Mouse (Mus musculus) midbrain, embryonic 16.5 days (tissue): ENCODE data around the gene E2f8. TPM values are rescaled to one million over a fixed set of nuclear protein-coding genes. Genes with fewer than 3 reads are reported as not detected.
A peak's percentile ranks its signal among the peaks of the same experiment; 100 is the strongest.

Experiments used
- ATAC-seq: fragments of 200-750 bp; cut with Nextera tagmentation; 2 replicates; pipeline ENCODE4 v1.8.0; 2017; ENCODE audit warnings: moderate TSS enrichment
- H3K27ac ChIP-seq: fragments of 300-500 bp; sonication (generic); 2 replicates; pipeline ENCODE4 v1.5.1; 2014; ENCODE audit warnings: mild to moderate bottlenecking, low read length, mixed read lengths
- H3K27me3 ChIP-seq: fragments of 300-500 bp; sonication (generic); 2 replicates; pipeline ENCODE4 v1.6.1; 2014; ENCODE audit warnings: low read depth, low read length, mixed read lengths; ENCODE audit not compliant: control insufficient read depth, insufficient read depth
- H3K36me3 ChIP-seq: fragments of 300-500 bp; sonication (generic); 2 replicates; pipeline ENCODE4 v1.6.1; 2014; ENCODE audit warnings: mild to moderate bottlenecking, low read length, moderate library complexity, mixed read lengths; ENCODE audit not compliant: control insufficient read depth, insufficient read depth
- H3K4me1 ChIP-seq: fragments of 300-500 bp; sonication (generic); 2 replicates; pipeline ENCODE4 v1.6.1; 2014; ENCODE audit warnings: mild to moderate bottlenecking, low read length, mixed read lengths; ENCODE audit not compliant: control insufficient read depth, insufficient read depth
- H3K4me2 ChIP-seq: fragments of 300-500 bp; sonication (generic); 2 replicates; pipeline ENCODE4 v1.6.1; 2014; ENCODE audit warnings: mild to moderate bottlenecking, low read length, mixed read lengths
- H3K4me3 ChIP-seq: fragments of 300-500 bp; sonication (generic); 2 replicates; pipeline ENCODE4 v1.5.1; 2014; ENCODE audit warnings: low read depth, mild to moderate bottlenecking, low read length, moderate library complexity, mixed read lengths
- H3K9ac ChIP-seq: fragments of 300-500 bp; sonication (generic); 2 replicates; pipeline ENCODE4 v1.6.1; 2014; ENCODE audit warnings: low read depth, low read length, mixed read lengths
- H3K9me3 ChIP-seq: fragments of 300-500 bp; sonication (generic); replicated peaks from 2 replicates; pipeline ENCODE4 v1.6.1; 2014; ENCODE audit warnings: mild to moderate bottlenecking, low read length, mixed read lengths; ENCODE audit not compliant: control insufficient read depth, poor library complexity, severe bottlenecking
- WGBS: fragments of 180-500 bp; shearing (Covaris S2); extraction: QIAGEN DNeasy Blood & Tissue Kit; methylation state at CpG from one replicate; pipeline ENCODE4 v1.1.7; 2014; 5-methylcytosine and 5-hydroxymethylcytosine counted together
- polyA plus RNA-seq: library from polyadenylated mRNA; unstranded; fragments of >200 nt; fragmentation: Nextera tagmentation; extraction: Ambion mirVana; gene quantifications from 2 replicates; pipeline ENCODE4 v1.2.1, GENCODE M21; 2015

Gene E2f8
- polyA plus RNA-seq = 1.5 and 1.7 TPM in 2 replicates

- WGBS = under 1% methylated on average over 32 of the region's 41 CpGs
- no peak within 1 kb of the TSS for H3K27ac ChIP-seq
- no peaks in the 10 kb centered on the region for H3K9me3 ChIP-seq
- peaks cover 9% of the 10 kb centered on the region for H3K4me1 ChIP-seq
- peaks cover 26% of the 10 kb centered on the region for H3K27me3 ChIP-seq
- peak within 1 kb of the TSS; percentile 52; the same call in 1 of the 2 replicates for H3K9ac ChIP-seq
- peak within 1 kb of the TSS; percentile 100 for H3K4me2 ChIP-seq
- peak; percentile 66 for ATAC-seq
- peak within 1 kb of the TSS; percentile 70 for H3K4me3 ChIP-seq
- H3K36me3 ChIP-seq = no peaks in the 10 kb centered on the region
Observed at GRCm38 (mm10) chr7:48881486-48881885, at the start of gene E2f8. E2f8 (minus strand) TSS chr7:48881596.

GRCm38 (mm10) chr7:48930399-48930798 is 49.0 kb upstream of the E2f8 start:
- H3K9ac ChIP-seq = no peak overlapping the region
- no peak for ATAC-seq
- 0 out of 2 replicates have a peak, but pooled peaks cover 3% of the 10 kb centered on the region for H3K4me1 ChIP-seq
- no peak overlapping the region for H3K4me2 ChIP-seq
- H3K4me3 ChIP-seq = no peak overlapping the region
- no peaks in the 10 kb centered on the region for H3K9me3 ChIP-seq
- no peak overlapping the region for H3K27ac ChIP-seq
- H3K27me3 ChIP-seq = no peaks in the 10 kb centered on the region; the same call in 1 of the 2 replicates
- no peaks in the 10 kb centered on the region for H3K36me3 ChIP-seq
- 21% methylated on average over 5 of the region's 5 CpGs for WGBS

- WGBS = 16% methylated on average over 3 of the region's 3 CpGs
- H3K27ac ChIP-seq = no peak overlapping the region
- no peak overlapping the region for H3K4me3 ChIP-seq
- H3K4me2 ChIP-seq = no peak overlapping the region
- no peaks in the 10 kb centered on the region for H3K27me3 ChIP-seq
- H3K9ac ChIP-seq = no peak overlapping the region
- ATAC-seq = 0 out of 2 replicates have a peak, but pooled peaks have one; percentile 36
- H3K36me3 ChIP-seq = no peaks in the 10 kb centered on the region
- no peaks in the 10 kb centered on the region for H3K9me3 ChIP-seq
- H3K4me1 ChIP-seq = 0 out of 2 replicates have a peak, but pooled peaks cover 3% of the 10 kb centered on the region
Observed at GRCm38 (mm10) chr7:48928364-48928763, 47.0 kb upstream of the E2f8 start.

- no peak for ATAC-seq
Observed at GRCm38 (mm10) chr7:48925214-48925613, 43.8 kb upstream of the E2f8 start.

GRCm38 (mm10) chr7:48923620-48924019 is 42.2 kb upstream of the E2f8 start:
- Histone ChIP-seq H3K4me2 (no peak overlapping the region), H3K27me3 (no peaks in the 10 kb centered on the region), H3K4me3 (no peak overlapping the region), H3K36me3 (no peaks in the 10 kb centered on the region), H3K9me3 (no peaks in the 10 kb centered on the region), H3K9ac (no peak overlapping the region), H3K4me1 (no peaks in the 10 kb centered on the region), H3K27ac (no peak overlapping the region)
- 93% methylated on average over 10 of the region's 10 CpGs for WGBS
- no peak for ATAC-seq

More at GRCm38 (mm10) chr7:48925214-48925613, 43.8 kb upstream of the E2f8 start:
- Histone ChIP-seq H3K9me3 (no peaks in the 10 kb centered on the region), H3K36me3 (no peaks in the 10 kb centered on the region), H3K9ac (no peak overlapping the region), H3K4me2 (no peak overlapping the region), H3K4me1 (no peaks in the 10 kb centered on the region), H3K27me3 (no peaks in the 10 kb centered on the region), H3K4me3 (no peak overlapping the region), H3K27ac (no peak overlapping the region)
- 91% methylated on average over 3 of the region's 3 CpGs for WGBS

GRCm38 (mm10) chr7:48918389-48918788 is 37.0 kb upstream of the E2f8 start:
- Histone ChIP-seq H3K27ac (no peak overlapping the region), H3K4me2 (no peak overlapping the region), H3K9me3 (no peaks in the 10 kb centered on the region), H3K4me3 (no peak overlapping the region), H3K4me1 (peaks cover 25% of the 10 kb centered on the region), H3K27me3 (no peaks in the 10 kb centered on the region), H3K9ac (no peak overlapping the region), H3K36me3 (no peaks in the 10 kb centered on the region)
- ATAC-seq = no peak
- whole genome bisulfite sequencing = 21% methylated on average over 11 of the region's 11 CpGs

GRCm38 (mm10) chr7:48917988-48918387 is 36.6 kb upstream of the E2f8 start:
- Histone ChIP-seq H3K27me3 (no peaks in the 10 kb centered on the region), H3K4me2 (no peak overlapping the region), H3K9ac (no peak overlapping the region), H3K4me3 (no peak overlapping the region), H3K36me3 (no peaks in the 10 kb centered on the region), H3K9me3 (no peaks in the 10 kb centered on the region), H3K4me1 (peaks cover 25% of the 10 kb centered on the region), H3K27ac (no peak overlapping the region)
- 27% methylated on average over 5 of the region's 5 CpGs for WGBS
- no peak for ATAC-seq

- Histone ChIP-seq H3K4me3 (no peak overlapping the region), H3K9me3 (no peaks in the 10 kb centered on the region), H3K4me2 (no peak overlapping the region), H3K4me1 (peaks cover 25% of the 10 kb centered on the region), H3K27ac (no peak overlapping the region), H3K27me3 (no peaks in the 10 kb centered on the region), H3K36me3 (no peaks in the 10 kb centered on the region), H3K9ac (no peak overlapping the region)
- no peak for ATAC-seq
- WGBS = 20% methylated on average over 5 of the region's 5 CpGs
Observed at GRCm38 (mm10) chr7:48917463-48917862, 36.1 kb upstream of the E2f8 start.

GRCm38 (mm10) chr7:48914630-48915506 is 33.5 kb upstream of the E2f8 start:
- Histone ChIP-seq H3K36me3 (no peaks in the 10 kb centered on the region), H3K4me2 (peak overlapping the region; percentile 13; the same call in 1 of the 2 replicates), H3K9ac (0 out of 2 replicates have a peak overlapping the region, but pooled peaks have one; percentile 15), H3K27me3 (no peaks in the 10 kb centered on the region), H3K27ac (peak overlapping the region; percentile 69), H3K4me1 (peaks cover 25% of the 10 kb centered on the region), H3K4me3 (no peak overlapping the region), H3K9me3 (no peaks in the 10 kb centered on the region)
- 21% methylated on average over 12 of the region's 12 CpGs for WGBS
- ATAC-seq = peak; percentile 77
